Mouse (Mus musculus) bone marrow macrophage, adult 2 months (primary cell): ENCODE results near the gene Cacna2d3.

Experiments
- CTCF ChIP-seq: IDR thresholded peaks from 2 replicates; pipeline ENCODE4 v1.5.1; 2012; ENCODE audit warnings: low read depth, mild to moderate bottlenecking, low read length, moderate library complexity
- POLR2A ChIP-seq: IDR thresholded peaks from 2 replicates; pipeline ENCODE4 v1.6.1; 2012; ENCODE audit warnings: mild to moderate bottlenecking, low read depth, low read length, borderline replicate concordance

DNA sequence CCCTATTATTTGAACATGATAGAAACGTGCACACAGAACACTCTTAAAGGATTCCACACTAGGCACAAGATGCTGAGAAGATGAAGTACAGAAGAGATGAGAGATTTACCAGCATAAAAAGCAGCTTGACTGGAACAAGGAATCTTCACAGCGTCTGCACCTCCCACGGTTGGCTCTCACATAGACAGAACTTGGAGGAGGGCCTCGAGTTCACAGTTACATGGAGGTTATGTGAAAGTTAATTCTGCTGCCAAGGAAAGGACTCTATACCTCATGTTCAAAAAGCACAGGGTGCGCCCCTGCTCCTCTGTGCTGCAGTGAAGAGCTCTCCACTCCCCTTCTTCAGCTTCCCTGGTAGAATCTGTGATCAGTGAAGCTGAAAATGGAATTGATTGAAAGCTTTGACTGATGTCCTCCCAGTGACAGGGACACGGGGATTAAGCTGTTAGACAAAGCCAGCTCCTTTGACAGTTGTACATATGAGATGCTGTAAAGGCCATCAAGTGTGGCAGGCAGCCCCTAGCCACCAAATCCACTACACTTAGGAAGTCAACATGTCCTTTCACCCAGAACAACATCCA is 243.2 kb downstream of the Cacna2d3 start:
- TF ChIP-seq CTCF (no peak), POLR2A (no peak)
